In genomic region chr2:30707099-30708000, GRCm38 (mm10) we compare ENCODE assay signal across 9 mouse cellular contexts.
DNase-seq lines count a peak whose midpoint lies in the region; ATAC-seq and TF ChIP-seq lines count a peak whose summit lies in the region.
"Had no signal": no experiment of that assay in that cellular context is flagged by ENCODE, and none has a peak within 500 bp of the region (broad histone marks: within the 10 kb centered on the region; RNA-seq: fewer than 3 reads in every experiment).

No protein-coding gene starts in this region.

- 0 out of 2 replicates have a peak, but pooled peaks have one; percentile 1 for ATAC-seq in hindbrain, embryonic 14.5 days (ENCODE audit: low FRiP score)

- peak overlapping the region; percentile 61 for H3K9ac ChIP-seq in hindbrain, embryonic 14.5 days

- H3K4me3 ChIP-seq in left cerebral cortex, adult 2 months = peak overlapping the region; percentile 45
- H3K4me3 ChIP-seq in cerebellum, adult 2 months (replicated peaks; ENCODE audit: insufficient read depth, low read depth, low read length) = peak overlapping the region; percentile 55
- peak overlapping the region; percentile 85 for H3K4me3 ChIP-seq in gastrocnemius, adult 2 months
- H3K4me3 ChIP-seq in hindbrain, embryonic 14.5 days (replicated peaks; ENCODE audit: low read length) = peak overlapping the region; percentile 22

- intact Hi-C loops in left cerebral cortex, adult 2 months (cut with DNase I) = no loop called here
- intact Hi-C loops in left cerebral cortex, postnatal 14 days (cut with DNase I) = loop anchor here (5.0 kb wide), 1 partner anchor 110 kb away; the partner anchor contains the start of gene Cstad
- intact Hi-C loops in gastrocnemius, adult 2 months (cut with DNase I) = no loop called here

- H3K4me2 ChIP-seq in hindbrain, embryonic 14.5 days (replicated peaks) = peak overlapping the region; percentile 53

- TF ChIP-seq POLR2A in cerebellum, adult 2 months (IDR thresholded peaks at IDR 0.05; ENCODE audit: borderline replicate concordance, insufficient read depth, low read length) = 0 out of 2 replicates have a peak, but pooled peaks have one; percentile 25

- peaks cover 29% of the 10 kb centered on the region for H3K4me1 ChIP-seq in cerebellum, adult 2 months (ENCODE audit: control insufficient read depth, insufficient read depth, low read length)
- H3K4me1 ChIP-seq in hindbrain, embryonic 14.5 days (replicated peaks; ENCODE audit: control insufficient read depth, insufficient read depth, low read length) = peaks cover 51% of the 10 kb centered on the region

- H3K36me3 ChIP-seq in hindbrain, embryonic 14.5 days (replicated peaks; ENCODE audit: control insufficient read depth, insufficient read depth) = no peaks in the 10 kb centered on the region

- peak overlapping the region; percentile 100 for H3K27ac ChIP-seq in left cerebral cortex, adult 2 months
- peak overlapping the region; percentile 99 for H3K27ac ChIP-seq in cerebellum, adult 2 months (ENCODE audit: insufficient read depth, low read length)
- peak overlapping the region; percentile 95 for H3K27ac ChIP-seq in gastrocnemius, adult 2 months
- peak overlapping the region; percentile 94 for H3K27ac ChIP-seq in hindbrain, embryonic 14.5 days
- H3K27ac ChIP-seq: macrophage had no signal

- 5% methylated on average over 44 of the region's 44 CpGs for WGBS in cerebellum, adult 2 months
- 2% methylated on average over 44 of the region's 44 CpGs for WGBS in hindbrain, embryonic 14.5 days

- 0 out of 2 replicates have a peak, but pooled peaks cover 4% of the 10 kb centered on the region for H3K9me3 ChIP-seq in hindbrain, embryonic 14.5 days (ENCODE audit: control insufficient read depth, low read length)

- TF ChIP-seq CTCF in left cerebral cortex, adult 2 months (IDR thresholded peaks at IDR 0.05) = no peak; the same call in 1 of the 2 replicates
- TF ChIP-seq CTCF in cerebellum, adult 2 months (IDR thresholded peaks at IDR 0.05; ENCODE audit: borderline replicate concordance, insufficient read depth, low read depth, low read length) = no peak
- peak; percentile 33; the same call in 1 of the 2 replicates for TF ChIP-seq CTCF in gastrocnemius, adult 2 months (IDR thresholded peaks at IDR 0.05)

- no peaks in the 10 kb centered on the region for H3K27me3 ChIP-seq in cerebellum, adult 2 months (ENCODE audit: control insufficient read depth, insufficient read depth, low read length)
- no peaks in the 10 kb centered on the region for H3K27me3 ChIP-seq in hindbrain, embryonic 14.5 days (ENCODE audit: control insufficient read depth, insufficient read depth, low read length)

- DNase-seq in left cerebral cortex, adult 2 months (ENCODE audit: extremely low spot score in 1 of 2, low spot score in 2 of 2) = no peak
- DNase-seq in left cerebral cortex, postnatal 14 days (ENCODE audit: low spot score in 2 of 2) = no peak
- DNase-seq in cerebellum, adult 2 months = peak in 1 of 2 experiments; percentile 73
- peak; percentile 77 for DNase-seq in gastrocnemius, adult 2 months
- peak; percentile 35 for DNase-seq in hindbrain, embryonic 14.5 days (ENCODE audit: low spot score)
- peak; percentile 39 for DNase-seq in liver
- peak; percentile 70 for DNase-seq in naive thymus-derived CD4-positive, alpha-beta T cell, adult 2 months (ENCODE audit: low read depth)
- DNase-seq in right cerebral cortex, postnatal 14 days = no peak

Comparison
In these comparisons a context has a peak if more than half of its experiments do, and no peak if none do; other contexts are left out.
1. DNase-seq: peak in gastrocnemius, adult 2 months (single experiment), hindbrain, embryonic 14.5 days (single experiment), liver (single experiment) and naive thymus-derived CD4-positive, alpha-beta T cell, adult 2 months (single experiment); none in left cerebral cortex, adult 2 months (0 of 2), left cerebral cortex, postnatal 14 days (0 of 2) and right cerebral cortex, postnatal 14 days (single experiment).
2. H3K4me3 ChIP-seq: peak in every context shown above with its lines; median percentile 85 in gastrocnemius, adult 2 months; 55 in cerebellum, adult 2 months; 45 in left cerebral cortex, adult 2 months; 22 in hindbrain, embryonic 14.5 days.
3. Peak in every context shown above with its lines, with median percentiles within 50 percentile points of each other: H3K27ac ChIP-seq.